Mouse (Mus musculus) cerebellum, postnatal 14 days (tissue): ENCODE measurements around the gene Eme2.

Experiments used
- DNase-seq, 2 experiments: peaks; one replicate each; pipeline ENCODE4 v3.0.0; 2021; ENCODE audit warnings: mixed read lengths in 2 of 2

The Eme2 gene

DNA sequence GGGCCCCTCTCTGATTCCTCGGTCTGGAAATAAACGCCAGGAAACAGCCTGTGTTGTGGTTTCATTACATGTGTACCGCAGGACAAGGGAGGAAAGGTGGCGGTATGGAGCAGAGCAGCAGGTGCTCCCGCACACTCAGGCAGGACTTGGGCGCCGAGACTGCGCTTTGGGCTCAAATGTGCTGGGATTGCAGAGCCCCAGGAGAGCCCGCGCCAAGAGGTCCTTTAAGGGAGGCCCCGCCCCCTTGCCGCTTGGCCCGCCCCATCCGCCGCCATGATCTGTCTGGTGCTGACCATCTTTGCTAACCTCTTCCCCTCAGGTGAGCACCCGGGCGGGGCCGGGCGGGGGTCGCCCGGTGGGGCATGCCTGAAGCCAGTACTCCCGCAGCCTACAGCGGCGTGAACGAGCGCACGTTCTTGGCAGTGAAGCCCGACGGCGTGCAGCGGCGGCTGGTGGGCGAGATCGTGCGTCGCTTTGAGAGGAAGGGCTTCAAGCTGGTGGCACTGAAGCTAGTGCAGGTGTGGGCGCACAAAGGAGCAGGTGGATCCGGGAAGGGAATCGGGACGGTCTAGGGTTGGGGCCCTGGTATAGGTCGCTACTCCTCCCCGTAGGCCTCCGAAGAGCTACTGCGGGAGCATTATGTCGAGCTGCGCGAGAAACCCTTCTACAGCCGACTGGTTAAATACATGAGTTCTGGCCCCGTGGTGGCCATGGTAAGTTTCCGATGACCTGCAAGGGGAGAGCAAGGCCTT lies 1.5 kb upstream of the Eme2 start, which contains the start of gene Nme3:
Nme3 (plus strand) TSS at position 260 of the 752 bp plus-strand sequence.
- peak; percentile 82 to 85 for DNase-seq

DNA sequence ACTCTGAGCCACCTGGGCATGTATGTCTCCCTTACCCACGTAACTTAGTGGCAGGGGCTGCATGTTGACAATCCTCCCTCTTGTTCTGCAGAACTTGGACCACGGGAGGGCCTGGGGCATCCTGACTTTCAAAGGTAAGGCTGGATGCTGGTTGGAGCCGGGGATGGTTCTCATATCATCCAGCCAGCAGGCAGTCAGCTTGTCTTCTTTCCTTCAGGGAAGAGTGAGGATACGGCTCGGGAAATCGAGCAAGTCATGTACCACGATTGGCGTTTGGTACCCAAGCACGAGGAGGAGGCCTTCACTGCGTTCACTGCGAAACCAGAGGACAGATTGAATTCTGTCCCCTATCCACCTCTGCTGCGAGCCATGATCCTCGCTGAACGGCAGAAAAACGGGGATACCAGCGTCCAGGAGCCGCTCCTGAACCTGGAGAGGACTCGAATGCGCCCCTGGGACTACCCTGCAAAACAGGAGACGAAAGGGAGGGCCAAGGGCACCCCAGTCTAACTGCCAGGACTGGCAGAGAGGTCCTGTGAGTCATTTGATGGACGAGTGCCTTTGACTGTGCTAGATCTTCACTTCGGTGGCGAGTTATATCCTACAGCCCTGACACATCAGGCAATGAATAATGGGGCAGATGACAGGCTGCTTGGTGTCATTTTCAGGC lies 819 bp upstream of the Eme2 start:
- DNase-seq: peak in 1 of 2 experiments; percentile 43

DNA sequence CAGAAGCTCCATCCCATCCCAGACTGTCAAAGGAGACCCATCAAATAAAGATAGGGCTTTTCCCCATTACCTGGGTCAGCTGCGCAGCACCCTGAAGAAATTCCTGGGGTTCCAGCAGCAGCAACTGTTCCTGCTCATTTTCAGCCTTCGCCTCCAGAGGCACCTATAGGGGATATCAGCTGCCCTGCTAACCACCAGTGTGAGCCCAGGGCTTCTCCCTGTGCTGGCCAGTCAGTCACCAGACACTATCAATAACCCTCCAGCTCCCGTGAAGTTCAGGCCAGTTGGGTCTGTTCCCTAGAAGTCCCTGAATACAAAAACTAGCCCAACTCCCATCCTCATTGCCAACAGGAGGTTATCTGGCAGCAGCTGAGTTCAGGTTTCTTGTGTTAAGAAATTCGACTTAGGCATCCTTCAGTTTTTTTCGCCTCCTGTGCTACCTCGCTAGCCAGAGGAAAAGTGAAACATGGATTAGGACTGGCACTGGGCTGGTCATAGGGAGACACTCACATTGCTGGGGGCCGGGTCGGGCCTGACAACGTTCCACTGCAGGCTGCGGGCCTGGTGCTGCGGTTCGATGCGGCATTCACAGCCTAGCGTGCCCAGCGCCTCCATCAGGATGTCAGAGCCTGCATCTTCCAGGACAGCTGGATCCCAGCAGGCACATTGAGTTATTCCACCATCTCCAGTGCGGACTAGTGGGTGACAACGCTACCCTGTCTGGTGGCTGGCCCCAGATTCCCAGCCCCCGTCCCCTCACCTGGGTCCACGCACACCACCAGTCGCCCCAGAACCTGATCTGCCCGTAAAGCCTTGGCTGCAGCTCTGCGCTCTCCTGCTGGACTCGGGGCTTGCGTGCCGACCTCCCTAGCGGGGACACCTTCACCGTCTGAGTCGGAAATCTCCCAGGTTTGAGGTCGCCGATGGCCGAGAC lies 559 bp downstream of the Eme2 start:
- peak in 1 of 2 experiments; percentile 51 for DNase-seq

DNA sequence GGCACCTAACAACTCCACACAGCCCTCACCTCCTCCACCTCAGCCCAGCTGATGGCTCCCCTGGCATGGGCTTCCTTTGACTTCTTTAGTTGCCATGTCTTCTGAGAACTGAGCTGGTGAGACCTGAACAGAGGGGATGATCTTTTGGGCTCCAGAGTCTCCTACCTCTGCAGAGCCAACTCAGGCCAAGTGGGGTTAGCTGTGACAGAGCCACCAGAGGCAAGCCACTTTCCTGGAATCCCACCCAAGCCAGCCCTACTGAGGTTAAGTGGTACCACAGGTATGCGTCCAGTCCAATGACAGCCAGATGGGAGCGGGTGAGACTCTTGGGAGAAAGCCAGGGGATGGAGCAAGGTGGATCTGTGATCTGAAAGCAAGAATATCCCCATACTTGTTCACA lies 1.6 kb downstream of the Eme2 start:
- DNase-seq: peak in 1 of 2 experiments; percentile 40

DNA sequence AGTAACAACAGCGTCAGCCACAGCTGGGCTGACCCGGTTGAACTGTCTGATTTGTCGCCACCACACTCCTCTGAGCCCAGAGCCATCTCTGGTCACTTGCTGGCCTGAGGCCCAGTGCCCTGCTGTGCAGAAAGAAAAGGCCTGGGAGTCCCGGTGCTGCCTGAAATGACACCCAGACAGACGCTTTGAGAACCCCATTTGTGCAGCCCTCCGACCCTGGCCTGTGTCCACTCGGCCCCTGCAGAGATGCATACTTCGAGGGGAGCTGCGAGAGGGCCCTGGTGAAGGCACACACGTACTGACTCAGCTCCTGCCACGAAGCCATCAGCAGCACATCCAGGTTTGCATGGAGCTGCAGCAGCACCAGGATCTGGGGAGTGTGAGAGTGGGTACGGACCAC lies 2.1 kb downstream of the Eme2 start:
- DNase-seq: peak; percentile 52 to 57

DNA sequence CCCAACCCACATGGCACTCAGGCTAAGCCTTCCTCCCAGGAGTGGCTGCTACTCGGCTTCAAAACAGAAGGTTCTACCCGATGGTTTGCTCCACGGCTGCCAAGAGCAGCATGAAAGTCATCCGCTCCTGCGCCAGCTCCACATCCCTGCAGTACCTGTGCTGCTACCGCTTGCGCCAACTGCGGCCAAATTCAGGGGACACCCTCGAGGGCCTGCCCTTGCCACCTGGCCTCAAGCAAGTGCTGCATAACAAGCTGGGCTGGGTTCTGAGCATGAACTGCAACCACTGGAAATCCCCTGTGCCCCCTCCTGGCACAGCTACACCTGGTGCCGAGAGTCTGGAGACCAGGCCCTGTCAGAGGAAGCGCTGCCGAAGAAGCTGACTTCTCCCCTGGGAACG lies 3.6 kb downstream of the Eme2 start:
- peak; percentile 76 to 79 for DNase-seq

DNA sequence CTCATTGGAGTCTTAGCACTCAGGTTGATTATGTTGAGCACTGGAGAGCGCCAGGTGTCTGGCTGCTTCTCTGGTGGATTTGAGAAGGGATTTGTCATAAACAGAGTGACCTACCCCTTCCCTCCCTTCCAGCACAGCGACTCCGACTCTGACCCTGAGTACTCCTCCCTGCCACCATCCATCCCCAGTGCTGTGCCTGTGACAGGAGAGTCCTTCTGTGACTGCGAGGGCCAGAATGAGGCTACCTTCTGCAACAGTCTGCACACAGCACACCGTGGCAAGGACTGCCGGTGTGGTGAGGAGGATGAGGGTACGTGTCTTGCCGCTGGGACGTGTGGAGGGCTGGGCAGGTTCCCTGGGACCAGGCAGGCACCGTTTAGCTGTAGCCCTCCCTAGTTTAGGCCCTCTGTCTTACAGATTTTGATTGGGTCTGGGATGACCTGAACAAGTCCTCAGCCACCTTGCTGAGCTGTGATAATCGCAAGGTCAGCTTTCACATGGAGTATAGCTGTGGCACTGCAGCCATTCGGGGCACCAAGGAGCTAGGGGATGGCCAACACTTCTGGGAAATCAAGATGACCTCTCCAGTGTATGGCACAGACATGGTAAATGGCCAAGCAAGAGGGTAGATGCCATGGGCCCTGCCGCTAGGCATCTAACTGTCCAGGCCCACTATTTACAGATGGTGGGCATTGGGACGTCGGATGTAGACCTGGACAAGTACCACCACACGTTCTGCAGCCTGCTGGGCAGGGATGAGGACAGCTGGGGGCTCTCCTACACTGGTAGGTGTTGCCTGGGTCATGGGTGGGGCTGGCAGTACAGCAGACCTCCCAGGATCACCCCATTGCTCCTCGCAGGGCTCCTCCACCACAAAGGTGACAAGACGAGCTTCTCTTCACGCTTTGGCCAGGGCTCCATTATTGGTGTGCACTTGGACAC lies 4.5 kb downstream of the Eme2 start:
- no peak for DNase-seq

DNA sequence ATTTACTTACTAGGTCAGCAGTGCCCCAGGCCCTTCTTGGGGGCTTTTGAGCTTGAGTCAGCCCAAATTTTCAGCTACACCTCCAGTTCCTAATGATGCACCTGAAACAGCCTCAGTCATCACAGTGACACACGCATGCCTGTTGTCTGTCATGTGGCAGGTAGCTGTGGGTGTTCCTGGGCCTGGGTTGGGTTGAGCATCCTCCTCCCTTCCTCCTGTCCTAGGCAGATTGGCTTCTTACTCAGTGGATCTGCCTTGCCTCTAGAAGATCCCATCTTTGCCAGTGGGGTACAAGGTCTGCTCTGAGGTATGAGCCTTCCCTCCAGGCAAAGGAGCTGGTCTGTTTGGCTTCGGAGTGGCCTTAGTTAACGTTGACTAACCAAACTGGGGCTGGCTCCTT lies 6.0 kb downstream of the Eme2 start:
- DNase-seq: no peak

DNA sequence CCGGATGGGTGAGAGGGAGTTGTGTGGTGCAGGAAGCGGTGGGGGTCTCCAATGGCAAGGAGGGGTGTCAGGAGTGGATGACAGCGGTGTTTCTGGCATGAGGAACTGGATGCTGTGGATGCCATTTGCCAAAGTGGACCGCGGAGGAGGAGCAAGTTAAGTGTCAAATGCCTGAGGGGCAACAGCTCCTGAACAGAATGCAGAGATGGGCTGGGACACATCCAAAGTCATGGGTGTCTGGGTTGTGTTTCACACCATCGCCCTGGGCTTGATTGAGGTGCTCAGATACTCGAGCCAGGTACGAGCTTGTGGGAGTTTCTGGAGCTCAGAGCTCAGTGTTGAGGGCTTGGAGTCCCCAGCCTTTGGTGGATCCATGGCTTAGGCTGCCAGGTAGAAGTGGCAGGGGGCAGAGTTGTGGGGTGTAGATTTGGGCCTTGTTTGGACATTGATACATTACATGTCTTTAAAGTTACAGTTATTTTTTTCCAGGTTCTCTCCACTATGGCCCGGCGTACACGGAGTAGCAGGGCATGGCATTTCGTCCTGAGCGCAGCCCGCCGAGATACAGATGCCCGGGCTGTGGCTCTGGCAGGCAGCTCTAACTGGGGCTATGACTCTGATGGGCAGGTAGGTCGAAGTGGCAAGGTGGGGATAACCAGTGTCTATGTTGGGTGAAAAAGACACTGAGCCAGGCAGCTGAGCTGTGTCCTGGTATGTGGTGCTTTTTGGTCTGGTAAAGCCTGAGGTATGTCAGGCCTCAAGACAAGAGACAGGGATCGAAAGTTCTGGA lies 7.4 kb downstream of the Eme2 start:
- peak; percentile 56 to 57 for DNase-seq

DNA sequence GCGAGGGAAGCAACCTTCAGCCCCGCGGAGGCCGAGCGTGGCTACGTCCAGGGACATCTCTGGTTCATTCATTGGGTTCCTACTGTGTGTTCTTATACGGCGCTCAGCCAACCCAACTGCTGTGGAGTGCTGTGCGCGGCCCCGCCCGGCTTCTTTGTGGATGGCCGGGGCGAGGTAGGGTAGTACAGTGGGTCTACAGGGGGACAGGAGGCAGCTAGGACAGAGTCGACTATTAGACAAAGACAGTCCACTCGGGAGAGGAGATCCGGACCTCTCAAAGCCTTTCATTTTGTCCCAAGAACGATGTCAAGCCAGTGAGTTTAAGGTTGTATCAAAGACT lies 8.0 kb downstream of the Eme2 start:
- no peak for DNase-seq

DNA sequence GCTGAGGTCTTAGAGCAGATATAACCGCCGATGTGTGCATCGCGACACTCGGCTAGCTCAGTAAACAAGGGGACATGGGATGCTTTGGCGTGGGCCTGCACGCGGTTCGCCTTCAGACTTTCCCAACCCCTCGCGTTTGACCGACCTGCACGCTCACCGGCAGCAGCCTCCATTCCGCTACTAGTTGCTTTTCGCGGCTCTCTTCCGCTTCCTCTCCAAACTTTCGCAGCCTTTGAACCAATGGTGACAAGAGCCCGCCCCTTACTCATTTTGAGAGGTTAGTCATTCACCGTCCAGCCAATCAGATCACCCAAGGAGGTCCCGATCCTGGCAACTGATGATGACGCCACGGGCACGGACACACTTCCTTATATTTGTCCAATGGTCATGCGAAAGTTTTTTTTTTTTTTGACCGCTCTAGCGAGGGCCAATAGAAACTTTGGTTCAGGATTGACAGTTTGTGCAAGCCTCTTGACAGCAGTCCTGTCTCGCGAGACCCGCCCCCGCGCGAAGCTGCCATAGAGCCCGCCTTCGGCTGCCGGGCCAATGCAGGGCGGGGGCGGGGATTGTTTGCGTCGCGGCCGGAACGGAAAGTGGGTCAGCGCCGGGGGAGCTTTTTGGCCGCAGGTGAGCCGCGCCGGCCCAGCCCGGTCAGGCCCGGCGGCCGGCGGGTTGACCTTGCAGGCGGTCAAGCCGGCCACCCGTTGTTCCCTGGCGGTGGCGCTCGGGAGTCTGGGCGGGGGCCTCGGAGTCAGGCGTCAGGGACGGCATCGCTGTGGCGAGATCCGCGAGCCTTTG lies 8.6 kb downstream of the Eme2 start, which contains the start of the genes Nubp2 and Spsb3:
Nubp2 (minus strand) TSS at position 216 of the 798 bp plus-strand sequence.
Spsb3 (plus strand) TSS at position 510 of the 798 bp plus-strand sequence.
- DNase-seq: peak; percentile 99

DNA sequence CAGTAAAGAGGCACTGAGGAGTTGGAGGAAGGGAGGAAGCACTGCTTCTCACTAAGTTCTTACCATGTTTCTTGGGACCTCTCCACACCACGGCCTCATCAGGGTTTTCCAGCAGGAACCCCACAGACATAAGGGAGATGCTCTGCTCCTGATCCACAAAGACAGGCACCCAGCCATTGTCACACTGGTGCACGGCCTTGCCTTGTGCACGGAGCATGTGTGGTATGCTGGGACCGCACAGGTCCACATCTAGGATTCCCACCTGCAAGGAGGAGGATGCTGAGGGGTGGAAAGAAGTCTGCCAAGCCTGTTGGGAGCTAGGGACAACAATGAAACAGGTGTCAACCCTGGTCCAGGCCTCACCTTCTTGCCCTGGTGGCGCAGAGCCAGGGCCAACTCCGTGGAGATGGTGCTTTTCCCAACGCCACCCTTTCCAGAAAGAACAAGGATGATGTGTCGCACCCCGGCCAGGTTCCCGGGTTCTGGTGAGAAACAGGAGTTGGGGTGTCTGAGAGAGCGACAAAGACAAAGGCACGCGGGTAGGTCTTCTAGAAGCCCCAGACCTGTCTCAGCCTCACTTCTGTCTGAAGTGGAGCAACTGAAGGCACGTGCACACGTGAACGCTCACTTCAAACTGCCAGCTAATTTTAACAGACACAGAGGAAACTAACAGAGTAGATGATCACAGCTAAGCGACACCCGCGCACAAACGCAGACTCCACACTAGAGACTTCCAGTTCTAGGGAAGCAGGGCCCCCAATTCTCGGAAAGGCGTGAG lies 9.3 kb downstream of the Eme2 start:
- DNase-seq: peak; percentile 33 to 58

DNA sequence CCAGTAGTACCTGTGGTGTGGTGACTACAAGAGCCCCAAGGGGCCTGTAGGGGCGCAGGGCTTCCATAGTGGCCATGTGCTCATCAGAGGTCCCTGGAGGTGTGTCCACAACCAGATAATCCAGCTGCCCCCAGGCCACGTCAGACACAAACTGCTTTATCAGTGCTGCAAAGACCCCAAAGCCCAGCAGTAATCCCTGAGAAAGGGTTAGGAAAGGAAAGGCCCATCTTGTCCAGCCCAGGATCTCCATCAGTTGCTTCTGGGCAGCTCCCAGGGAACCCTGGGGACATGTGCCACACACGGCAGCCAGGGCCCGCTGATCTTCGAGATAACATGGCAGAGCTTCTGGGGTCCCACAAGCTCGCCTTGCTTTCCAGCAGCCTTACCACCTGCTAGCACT lies 10.5 kb downstream of the Eme2 start:
- DNase-seq: no peak

DNA sequence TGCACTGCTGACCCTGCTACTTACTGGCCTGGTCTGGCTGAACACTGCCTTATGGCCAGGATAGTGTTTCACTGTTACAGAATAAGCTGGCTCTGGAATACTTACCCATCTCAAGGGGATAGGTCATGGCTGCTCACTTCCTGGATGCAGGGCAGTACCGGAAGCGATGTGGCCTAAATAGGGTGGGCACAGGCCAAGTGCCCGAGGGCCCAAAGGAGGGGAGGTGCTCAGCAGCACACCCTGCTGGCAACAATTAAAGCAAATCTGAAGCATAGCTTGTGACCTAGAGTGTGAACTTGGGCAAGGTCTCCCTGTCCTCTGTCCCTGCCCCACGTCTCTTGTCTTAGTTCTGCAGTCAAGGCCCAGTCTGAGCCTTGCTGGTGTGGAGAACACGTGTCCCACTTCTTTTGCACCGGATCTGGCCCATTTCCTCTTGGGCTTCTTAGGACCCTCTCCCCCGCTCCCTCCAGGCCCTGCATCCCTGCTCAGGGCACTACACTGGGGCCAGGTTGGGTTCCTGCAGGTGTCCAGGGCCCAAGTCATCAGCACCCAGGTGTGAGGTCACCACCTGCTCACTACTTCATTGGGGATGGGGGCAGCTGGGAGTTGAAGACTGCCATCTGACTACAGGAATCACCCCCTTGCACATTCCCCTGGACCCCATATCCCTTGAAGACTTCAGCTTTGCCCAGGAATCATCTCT lies 13.0 kb downstream of the Eme2 start:
- peak in 1 of 2 experiments; percentile 69 for DNase-seq

DNA sequence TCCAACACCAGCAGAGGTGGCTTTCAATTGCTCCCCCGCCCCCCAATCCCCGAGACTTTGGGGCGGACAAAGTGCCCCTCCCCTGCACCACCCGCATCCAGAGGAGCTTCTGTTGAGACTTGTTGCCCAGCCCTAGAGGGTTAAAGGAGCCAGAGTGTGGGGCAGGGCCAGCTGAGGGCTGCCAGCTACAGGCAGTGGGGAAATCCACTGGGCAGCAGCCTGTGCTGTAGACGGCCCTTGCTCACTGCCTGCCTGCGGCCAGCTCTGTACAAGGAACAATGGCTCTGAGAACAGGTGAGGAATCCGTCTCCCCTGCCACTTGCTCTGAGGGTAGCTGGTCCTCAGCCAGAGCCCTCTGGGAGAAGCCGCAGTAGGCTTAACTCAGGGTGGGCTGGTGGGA lies 16.4 kb downstream of the Eme2 start:
- no peak for DNase-seq

DNA sequence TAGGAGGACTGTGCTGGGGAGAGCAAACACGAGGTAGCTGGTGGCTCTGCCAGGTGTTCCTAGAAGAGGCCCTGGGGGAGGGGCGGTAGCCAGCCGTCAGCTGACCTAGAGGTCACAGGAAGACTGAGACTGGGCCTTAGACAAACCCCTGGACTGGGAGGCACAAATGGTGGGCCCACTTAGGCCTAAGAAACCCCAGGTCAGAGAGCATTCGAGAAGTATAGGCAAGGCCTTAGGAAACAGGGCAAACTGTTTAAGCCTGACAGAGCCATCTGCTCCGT lies 16.8 kb downstream of the Eme2 start:
- no peak for DNase-seq

DNA sequence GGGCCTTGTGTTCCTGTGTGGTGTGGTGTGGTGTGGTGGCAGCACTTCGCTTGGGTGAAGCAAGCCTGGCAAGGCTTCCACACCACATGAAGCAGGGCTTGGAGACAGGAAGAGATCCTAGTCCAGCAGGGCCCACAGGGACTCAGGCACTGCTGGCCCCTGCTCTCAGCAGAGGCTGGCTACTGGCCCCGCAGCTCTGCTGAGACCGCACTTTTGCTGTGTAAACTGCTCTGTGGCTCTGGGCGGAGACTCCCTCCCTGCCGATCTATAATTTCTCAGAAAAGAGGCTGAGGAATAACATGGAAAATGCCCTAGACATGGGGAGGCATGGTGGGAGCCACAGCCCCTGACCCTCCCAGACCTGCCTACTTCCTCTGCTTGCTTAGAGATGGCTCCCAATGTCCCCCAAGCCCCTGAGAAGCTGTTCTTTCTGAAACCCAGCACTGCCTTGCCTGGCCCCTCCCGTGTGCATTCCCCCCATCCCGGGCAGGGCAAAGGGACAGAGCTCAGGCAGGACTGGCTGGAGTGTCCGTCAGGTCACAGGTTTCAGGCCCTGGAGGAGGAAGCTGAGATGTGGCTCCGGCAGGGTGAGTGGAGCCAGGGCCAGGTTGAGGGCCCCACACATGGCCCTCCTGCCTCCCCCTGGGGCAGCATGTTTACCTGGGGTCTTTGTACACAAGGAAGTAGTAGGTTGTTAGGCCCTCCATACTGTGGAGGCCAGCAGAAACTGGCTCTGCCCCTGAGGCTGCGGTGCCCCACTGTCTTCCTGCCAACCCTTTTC lies 17.4 kb downstream of the Eme2 start:
- DNase-seq: no peak

DNA sequence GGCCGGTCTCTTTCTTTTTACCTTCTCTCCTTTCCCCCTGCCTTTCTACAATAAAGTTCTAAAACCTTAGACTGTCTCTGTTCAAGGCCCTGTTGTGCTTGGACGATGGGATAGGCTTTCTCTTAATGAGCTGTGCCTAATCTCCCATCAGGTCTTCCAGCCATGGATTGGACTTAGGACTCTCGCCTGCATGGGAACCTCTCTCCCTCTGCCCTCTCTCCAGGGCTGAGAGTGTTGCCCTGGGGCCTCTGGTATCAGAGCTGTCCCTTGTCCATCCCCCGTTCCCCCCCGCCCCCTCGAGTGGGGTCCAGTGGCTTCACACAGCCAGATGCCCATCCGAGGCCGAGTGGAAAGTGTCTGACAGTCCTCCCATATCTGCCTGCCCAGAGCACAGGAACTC lies 19.9 kb downstream of the Eme2 start:
- DNase-seq: no peak
